Mouse (Mus musculus) right cerebral cortex, adult 18-20 months (tissue): Measurements from ENCODE around the gene Vmn2r89.
"Not testable (repeated sequence)": the region's sequence is repeated elsewhere in the genome, so short reads cannot be mapped to it uniquely, and the experiment has no call there.

ENCODE experiments used
- DNase-seq: peaks from one replicate; pipeline ENCODE4 v3.0.0; 2022; ENCODE audit warnings: mixed read lengths

The Vmn2r89 gene

DNA sequence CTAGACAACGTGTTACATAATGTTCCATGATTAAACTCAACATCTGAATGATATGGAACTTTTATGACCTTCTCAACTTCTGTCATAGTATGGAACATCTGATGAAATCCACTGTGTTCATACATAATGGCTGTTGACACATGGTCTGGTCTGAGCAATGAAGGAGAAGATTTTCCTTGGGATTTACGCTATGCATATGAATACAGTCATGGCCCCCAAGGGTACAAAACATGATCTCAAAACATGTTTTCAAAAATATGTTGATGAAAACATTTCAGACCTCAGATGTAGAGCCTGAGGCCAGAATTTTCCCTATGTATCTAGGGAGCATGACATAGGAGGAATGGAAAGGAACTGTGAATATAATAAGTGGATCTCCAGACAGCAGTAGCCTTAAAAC lies at the start of gene Vmn2r89:
Vmn2r89 (plus strand) TSS at position 301 of the 400 bp plus-strand sequence.
- DNase-seq, result not testable (repeated sequence)

DNA sequence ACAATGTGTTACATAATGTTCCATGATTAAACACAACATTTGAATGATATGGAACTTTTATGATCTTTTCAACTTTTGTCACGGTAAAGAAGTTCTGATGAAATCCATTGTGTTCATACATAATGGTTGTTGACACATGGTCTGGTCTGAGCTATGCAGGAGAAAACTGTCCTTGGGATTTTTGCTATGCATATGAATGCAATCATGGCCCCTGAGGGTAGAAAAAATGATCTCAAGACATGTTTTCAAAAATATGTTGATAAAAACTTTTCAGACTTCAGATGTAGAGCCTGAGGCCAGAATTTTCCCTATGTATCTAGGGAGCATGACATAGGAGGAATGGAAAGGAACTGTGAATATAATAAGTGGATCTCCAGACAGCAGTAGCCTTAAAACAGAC lies 41.1 kb upstream of the Vmn2r89 start, which contains the start of gene Vmn2r88:
Vmn2r88 (plus strand) TSS at position 301 of the 400 bp plus-strand sequence.
- DNase-seq, result no peak

DNA sequence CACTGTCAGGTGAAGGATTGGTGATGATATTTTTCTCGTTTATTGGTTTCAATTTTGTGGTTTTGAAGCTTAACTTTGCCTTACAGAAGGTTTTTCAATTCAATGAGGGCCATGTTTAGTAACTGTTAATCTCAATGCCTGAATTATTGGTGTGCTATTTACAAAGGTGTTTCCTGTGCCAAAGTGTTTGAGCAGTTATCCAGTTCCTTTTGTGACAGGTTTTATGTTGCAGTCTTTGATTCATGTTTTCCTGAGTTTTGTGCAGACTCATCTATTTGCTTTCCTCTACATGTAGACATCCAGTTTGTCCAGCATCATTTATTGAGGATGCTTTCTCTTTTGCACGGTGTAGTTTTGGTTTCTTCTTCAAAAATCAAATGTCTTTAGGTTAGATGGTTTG lies 27.8 kb upstream of the Vmn2r89 start:
- DNase-seq, result no peak

DNA sequence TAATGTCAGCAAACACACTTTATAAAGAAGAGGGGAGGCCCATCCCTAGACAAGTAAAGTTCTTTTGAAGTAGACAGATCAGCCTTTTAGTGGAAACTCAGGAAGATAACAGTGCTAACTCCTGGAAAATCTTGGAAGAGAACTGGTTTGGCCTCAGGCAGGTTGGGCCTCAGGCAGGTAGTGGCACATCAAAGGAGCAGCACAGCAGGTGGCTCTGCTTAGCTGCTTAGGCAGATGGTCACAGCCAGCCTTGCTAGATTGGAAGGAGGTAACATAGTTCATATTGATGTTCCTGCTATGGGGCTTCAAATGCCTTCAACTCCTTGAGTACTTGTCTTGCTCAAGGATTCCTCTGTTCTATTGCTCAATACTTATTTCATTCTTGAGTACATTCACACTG lies 21.5 kb upstream of the Vmn2r89 start:
- not testable (repeated sequence) for DNase-seq

DNA sequence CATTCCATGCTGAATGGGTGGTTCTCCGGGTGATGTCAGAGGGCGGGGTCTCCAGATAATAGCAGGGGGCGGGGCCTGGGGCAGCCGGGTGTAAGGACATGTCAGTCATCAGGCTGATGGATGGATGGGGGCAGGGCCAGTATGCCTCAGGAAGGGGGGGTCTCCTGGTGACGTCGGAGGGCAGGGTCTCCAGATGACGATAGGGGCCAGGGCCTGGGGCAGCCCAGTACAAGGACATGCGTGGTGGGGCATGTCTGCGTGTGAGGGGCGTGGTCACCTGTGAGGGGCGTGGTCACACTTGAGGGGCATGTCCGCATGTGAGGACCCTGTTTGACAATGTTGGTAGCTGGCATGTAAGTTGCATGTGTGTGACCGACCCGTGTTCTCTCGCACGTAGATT lies 17.1 kb upstream of the Vmn2r89 start:
- DNase-seq, result no peak

DNA sequence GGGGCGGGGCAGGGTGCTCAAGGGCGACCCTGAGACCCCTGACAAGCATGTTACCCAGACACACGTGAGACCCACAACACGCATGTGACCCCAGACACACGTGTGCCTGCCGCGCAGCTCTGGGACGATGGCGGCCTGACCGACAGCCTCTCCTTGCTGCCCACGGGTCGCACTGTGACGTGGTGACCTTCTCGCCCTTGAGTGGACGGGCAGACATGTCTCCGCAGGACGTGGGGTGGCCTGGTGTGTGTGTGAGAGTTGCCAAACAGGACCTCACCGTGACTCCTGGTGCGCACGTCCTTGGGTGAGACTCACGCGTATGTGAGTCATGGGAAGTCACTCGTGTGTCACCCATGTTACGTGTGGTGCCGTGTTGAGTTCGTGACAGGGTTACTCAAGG lies 16.6 kb upstream of the Vmn2r89 start:
- no peak for DNase-seq

DNA sequence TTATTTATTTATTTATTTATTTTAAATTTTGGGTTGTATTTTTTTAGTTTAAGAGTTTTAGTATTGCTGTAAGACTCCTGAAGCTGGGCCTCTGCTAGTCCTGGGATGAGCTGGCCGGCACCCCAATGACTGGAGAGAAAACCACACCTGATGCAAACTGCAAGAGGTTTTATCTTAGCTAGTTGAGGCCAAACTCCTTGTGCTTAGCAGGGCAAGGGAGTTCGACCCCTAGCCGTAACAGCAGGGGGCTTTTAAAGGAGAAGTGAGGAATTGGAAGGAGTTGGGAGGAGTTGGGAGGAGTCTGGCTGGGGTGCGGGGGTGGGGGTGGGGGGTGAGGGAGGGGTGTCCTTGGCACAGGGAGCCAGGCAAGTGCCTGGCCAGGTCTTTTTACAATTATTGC lies 12.7 kb upstream of the Vmn2r89 start:
- DNase-seq, result no peak

DNA sequence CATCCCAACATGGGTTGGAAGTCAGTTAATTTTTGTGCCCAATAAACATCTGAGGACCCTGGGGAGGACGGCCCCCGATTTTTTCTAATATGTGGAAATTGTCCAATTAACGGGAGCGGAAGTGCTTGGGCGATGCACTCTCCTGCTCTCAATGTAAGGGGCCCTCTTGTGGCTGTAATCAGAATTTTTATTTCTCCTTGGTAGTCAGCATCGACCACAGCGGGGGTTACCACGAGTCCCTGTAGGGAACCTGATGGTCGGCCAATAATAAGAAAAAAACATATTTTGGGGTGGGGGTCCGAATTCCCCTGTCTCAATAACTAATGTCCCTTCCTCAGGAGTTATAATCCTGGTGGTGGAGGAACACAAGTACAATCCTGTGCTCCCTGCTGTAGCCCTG lies 28.6 kb downstream of the Vmn2r89 start:
- not testable (repeated sequence) for DNase-seq

DNA sequence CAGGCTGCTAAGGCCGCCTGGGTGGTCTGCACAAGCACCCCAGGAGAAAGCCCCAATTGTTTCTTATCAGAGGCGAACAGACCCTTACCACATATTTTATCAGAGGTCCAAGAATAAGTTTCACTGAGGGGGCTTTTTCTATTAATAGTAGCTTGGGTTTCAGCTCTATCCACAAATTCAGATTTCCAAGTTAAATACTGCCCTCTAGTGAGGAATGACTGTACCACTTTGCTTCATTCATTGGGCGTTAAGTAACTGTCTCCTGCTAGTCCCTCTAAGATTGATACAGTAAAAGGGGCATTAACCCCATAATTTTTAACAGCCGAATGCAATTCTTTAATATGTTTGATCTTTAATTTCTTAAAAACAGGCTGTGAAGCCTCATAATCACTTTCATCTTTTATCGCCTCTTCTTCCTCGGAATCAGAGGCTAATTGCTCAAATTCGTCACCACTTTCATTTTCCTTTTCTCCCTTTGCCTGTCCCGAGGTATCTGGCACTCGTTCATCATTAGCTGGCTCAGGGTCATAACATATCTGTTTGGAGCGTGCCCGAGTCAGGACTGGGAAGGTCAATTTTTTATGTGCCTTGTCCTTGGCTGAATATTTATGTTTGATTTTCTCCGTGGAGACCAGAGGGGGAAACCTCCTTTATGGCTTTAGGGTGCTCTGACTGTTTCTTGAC lies 29.8 kb downstream of the Vmn2r89 start:
- not testable (repeated sequence) for DNase-seq

DNA sequence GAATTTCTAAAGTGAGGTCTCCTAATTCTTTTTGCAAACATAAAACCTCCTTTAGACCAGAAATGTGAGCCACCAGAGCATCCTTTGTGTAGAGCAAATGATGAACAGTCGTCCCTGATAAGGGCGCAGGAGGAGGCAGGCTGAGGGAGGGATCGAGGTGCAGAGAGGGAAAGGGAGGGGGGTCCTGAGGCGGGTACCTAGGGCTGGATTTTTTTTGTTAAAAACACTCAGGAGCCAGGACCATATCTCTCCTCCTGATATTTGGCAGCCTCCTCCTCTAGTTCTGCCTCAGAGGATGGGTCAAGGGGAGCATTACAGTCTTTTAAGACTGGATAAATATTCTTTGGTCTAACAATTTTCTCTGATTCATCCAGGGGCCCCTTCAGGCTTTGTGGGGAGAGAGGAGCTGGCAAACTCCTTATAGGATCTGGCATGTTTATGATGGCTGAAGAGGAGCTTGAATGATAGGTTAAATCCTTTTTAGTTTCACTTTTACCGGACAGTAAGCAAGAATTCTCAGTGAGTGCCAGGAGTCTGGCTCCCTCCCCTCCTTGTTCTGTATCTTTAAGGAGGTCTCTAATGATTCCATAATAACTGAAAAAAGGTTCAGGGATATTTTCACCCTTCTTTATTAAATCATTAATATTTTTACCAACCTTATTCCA lies 30.5 kb downstream of the Vmn2r89 start:
- DNase-seq, result no peak

DNA sequence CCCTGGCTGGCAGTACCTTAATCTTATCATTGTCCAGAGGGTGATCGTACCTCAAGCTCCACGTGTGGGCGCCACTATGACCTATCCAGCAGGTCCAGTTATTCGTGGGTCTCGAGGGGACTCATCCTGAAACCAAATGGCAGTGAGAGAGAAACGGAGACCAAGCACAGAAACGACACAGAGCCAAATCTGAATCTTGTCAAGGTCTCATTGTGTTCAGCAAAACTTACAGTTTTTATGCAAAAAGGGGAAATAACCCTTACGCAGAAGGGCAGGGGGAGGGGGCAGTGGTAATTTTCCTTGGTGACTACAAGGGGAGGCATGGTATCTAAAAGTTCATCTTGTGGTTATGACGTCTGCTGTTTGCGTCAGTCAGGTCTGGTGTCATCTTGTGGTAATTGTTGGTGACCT lies 31.3 kb downstream of the Vmn2r89 start:
- DNase-seq, result not testable (repeated sequence)

DNA sequence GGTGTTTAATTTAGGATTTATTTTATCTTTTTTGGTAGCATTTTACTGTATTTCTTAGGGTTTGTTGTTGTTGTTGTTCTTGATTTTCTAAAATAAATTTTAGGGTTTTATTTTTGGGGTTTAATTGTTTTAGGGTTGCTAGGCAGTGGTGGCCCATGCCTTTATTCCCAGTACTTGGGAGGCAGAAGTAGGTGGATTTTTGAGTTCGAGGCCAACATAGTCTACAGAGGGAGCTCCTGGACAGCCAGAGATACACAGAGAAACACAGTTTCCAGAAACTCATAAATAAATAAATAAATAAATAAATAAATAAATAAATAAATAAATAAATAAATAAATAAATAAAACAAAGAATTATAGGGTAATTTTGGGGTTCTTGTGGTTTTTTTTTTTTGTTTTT lies 32.0 kb downstream of the Vmn2r89 start:
- DNase-seq, result no peak

DNA sequence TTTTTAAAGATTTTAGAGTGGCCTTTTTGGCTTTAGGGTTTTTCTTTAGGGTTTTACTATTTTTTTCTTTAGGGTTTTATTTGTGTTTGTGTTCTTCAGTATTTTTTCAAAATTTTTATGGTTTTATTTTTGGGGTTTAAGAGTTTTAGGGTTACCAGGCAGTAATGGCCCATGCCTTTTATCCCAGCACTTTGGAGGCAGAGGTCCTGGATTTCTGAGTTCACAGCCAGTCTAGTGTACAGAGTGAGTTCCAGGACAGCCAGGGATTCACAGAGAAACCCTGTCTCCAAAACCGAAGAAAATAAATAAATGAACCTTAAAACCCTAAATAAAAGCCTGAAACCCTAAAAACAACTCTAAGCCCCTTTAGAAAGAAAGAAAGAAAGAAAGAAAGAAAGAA lies 34.5 kb downstream of the Vmn2r89 start:
- no peak for DNase-seq

DNA sequence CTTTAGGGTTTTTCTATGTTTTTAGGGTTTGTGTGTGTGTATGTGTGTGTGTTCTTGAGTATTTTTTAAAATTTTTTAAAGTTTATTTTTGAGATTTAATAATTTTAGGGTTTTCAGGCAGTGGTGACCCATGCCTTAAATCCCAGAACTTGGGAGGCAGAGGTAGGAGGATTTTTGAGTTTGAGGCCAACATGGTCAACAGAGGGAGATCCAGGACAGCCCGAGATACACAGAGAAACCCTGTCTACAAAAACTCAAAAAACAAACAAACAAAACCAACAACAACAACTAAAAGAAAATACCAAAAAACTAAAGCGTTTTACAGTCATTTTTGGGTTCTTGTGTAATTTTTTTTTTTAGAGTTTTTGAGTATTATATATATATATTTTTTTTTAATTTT lies 44.1 kb downstream of the Vmn2r89 start:
- no peak for DNase-seq

DNA sequence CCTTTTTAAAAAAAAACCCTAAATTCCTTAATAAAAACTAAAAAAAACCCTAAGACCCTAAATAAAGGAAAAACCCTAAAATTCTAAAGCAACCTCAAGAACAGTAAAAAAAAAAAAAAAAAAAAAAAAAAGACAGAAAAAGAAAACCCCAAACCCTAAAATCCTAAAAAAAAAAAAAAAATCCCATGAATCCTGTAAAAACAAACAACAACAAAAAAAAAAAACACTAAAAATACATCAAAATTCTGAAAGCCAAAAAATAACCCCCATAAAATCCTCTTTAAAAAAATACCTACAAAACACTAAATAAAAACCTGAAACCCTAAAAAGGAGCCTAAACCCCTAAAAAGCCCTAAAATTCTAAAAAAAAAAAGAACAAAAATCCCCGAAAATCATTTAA lies 45.3 kb downstream of the Vmn2r89 start:
- DNase-seq, result no peak

DNA sequence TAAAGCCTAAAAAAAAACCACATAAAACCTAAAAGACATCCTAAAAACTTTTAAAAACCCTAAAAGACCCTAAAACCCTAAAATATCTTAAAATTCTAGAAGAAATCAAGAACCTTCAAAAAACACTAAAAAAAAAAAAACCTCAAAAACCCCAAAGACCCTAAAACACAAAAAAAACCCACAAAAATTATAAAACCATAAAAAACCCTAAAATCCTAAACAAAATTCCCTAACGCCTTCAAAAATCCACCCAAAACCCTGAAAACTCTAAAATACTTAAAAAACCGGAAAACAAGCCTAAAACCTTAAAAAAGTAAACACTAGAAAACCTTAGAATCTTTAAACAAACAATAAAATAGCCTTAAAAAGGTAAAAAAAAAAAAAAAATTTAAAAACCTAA lies 46.3 kb downstream of the Vmn2r89 start:
- no peak for DNase-seq

DNA sequence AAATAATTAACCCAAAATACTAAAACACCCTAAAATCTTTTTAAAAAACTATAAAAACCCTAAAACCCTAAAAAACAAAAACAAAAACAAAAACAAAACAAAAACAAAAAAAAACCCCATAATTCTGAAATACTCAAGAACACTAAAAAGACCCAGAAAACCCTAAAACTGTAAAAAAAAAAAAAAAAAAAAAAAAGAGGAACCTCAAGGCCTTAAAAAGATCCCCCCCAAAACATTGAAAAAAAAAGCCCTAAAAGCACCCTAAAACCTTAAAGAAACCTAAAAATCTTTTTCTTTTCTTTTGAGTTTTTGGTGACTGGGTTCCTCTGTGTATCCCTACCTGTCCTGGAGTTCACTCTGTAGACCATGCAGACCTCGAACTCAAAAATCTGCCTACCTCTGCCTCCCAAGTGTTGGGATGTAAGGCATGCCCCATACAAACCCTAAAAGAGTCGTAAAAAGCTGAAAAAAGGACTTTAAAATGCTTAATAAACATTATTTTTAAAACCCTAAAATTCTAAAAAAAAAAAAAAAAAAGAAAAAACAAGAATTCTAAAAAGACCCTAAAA lies 48.1 kb downstream of the Vmn2r89 start:
- DNase-seq, result no peak

DNA sequence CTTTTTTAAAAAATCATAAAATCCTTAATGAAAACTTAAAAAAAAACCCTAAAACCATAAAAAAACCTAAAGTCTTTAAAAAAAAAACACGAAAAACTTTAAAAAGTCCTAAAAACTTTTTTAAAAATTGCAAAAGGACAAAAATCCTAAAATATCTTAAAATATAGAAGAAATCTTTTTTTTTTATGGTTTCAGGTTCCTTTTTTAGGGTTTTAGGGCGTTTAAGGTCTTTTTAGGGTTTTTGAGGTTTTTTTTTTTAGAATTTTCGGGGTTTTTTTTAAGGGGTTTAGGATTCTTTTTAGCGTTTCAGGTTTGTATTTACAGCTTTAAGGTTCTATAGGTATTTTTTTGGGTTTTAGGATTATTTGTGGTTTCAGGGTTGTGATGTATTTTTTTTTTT lies 48.8 kb downstream of the Vmn2r89 start:
- DNase-seq, result no peak

DNA sequence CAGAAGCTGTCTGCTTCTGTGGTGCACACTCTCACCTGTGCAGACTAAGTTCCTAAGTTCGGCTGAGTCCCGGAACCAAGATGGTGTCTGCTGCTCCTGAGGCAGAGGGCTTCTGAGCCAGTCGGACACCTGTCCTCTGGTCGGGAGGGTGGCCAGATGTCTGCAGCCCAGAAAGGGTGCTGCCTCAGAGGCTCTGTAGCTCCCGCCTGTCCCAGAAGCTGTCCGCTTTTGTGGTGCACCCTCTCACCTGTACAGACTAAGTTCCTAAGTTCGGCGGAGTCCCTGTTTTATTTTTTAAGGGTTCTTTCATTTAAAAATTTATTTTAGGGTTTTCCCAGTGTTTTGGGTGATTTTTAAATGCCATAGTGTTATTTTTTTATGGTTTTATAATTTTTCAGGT lies 55.8 kb downstream of the Vmn2r89 start:
- DNase-seq, result no peak
